Mouse (Mus musculus): ENCODE data around the gene Carm1. TPM values are rescaled to one million over a fixed set of nuclear protein-coding genes. Genes with fewer than 3 reads are reported as not detected.
"Not testable (repeated sequence)": the region's sequence is repeated elsewhere in the genome, so short reads cannot be mapped to it uniquely, and the experiment has no call there.

Gene Carm1
- polyA plus RNA-seq, 1 experiment, result 69.9 TPM

DNA sequence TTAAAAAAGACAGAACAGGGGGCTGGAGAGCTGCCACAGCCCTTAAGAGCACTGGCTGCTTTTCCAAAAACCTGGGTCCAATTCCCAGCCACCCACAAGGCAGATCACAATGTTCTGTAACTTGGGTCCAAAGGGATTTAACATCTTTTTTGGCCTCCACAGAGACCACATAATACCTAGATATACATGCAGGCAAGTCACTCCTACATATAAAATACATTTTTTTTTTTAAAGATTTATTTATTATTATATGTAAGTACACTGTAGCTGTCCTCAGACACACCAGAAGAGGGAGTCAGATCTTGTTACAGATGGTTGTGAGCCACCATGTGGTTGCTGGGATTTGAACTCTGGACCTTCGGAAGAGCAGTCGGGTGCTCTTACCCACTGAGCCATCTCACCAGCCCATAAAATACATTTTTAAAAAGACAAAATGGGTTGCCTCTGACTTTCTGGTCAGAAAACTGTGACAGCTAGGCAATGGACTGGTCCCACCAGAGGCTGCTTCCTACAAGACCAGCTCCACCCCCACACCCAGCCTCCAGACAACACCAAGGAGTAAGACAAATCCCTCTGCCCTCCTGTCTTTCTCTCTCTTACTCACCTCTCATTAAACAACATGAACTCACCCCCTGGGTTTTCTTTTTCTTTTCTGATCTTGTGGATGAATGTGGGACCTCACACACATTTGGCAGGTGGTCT is 19.4 kb upstream of the Carm1 start:
- Histone ChIP-seq H3ac (ENCODE audit: control insufficient read depth, insufficient read length, low read depth) (no peak overlapping the region), H3K27me3 (ENCODE audit: control insufficient read depth, insufficient read depth, insufficient read length) (peaks cover 2% of the 10 kb centered on the region), H3K79me3 (ENCODE audit: low read depth) (no peaks in the 10 kb centered on the region), H3K79me2 (ENCODE audit: control insufficient read depth, insufficient read depth) (no peaks in the 10 kb centered on the region), H3K4me3 (ENCODE audit: insufficient read depth, poor library complexity, severe bottlenecking) (no peak overlapping the region), H3K36me3 (ENCODE audit: control insufficient read depth, insufficient read depth) (no peaks in the 10 kb centered on the region)
- no peak for TF ChIP-seq MAX (IDR thresholded peaks at IDR 0.05)
- no peak for TF ChIP-seq CEBPB (IDR thresholded peaks at IDR 0.05; ENCODE audit: low read depth)
- TF ChIP-seq MYOD1 (IDR thresholded peaks at IDR 0.05; ENCODE audit: control insufficient read depth, insufficient read length, low read depth), result no peak
- TF ChIP-seq CTCF (IDR thresholded peaks at IDR 0.05; ENCODE audit: control insufficient read depth, insufficient read depth, insufficient read length), result no peak
- no peak for TF ChIP-seq USF1 (IDR thresholded peaks at IDR 0.05; ENCODE audit: low read depth)
- no peak for TF ChIP-seq FOSL1 (IDR thresholded peaks at IDR 0.05; ENCODE audit: insufficient read depth, low read length, poor library complexity, severe bottlenecking)
- no peak for TF ChIP-seq MYOG (IDR thresholded peaks at IDR 0.05; ENCODE audit: control insufficient read depth, extremely low read depth, insufficient read length)

DNA sequence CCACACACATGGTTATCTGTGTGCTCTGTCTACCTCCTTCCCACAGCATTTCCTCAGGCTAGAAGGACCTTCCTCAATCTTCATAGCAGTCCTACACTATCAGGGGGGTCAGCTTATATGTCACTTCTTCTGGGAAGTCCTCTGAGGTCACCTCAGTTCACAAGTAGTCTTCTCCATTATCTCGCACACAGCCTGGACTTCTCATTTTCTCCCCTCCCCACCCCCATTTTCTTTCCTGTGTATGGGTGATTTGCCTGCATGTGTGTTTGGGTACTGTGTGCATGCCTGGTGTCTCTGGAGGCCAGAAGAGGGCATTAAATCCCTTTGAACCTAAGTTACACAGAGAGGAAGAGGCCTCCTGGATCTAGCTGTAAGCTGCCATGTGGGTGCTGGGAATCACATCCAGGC is 18.8 kb upstream of the Carm1 start:
- H3K27me3 ChIP-seq (ENCODE audit: control insufficient read depth, insufficient read depth, insufficient read length), result no peaks in the 10 kb centered on the region
- H3ac ChIP-seq (ENCODE audit: control insufficient read depth, insufficient read length, low read depth), result no peak overlapping the region
- TF ChIP-seq CEBPB (IDR thresholded peaks at IDR 0.05; ENCODE audit: low read depth) (no peak), FOSL1 (IDR thresholded peaks at IDR 0.05; ENCODE audit: insufficient read depth, low read length, poor library complexity, severe bottlenecking) (no peak), MYOG (IDR thresholded peaks at IDR 0.05; ENCODE audit: control insufficient read depth, extremely low read depth, insufficient read length) (no peak), USF1 (IDR thresholded peaks at IDR 0.05; ENCODE audit: low read depth) (no peak), CTCF (IDR thresholded peaks at IDR 0.05; ENCODE audit: control insufficient read depth, insufficient read depth, insufficient read length) (no peak), MYOD1 (IDR thresholded peaks at IDR 0.05; ENCODE audit: control insufficient read depth, insufficient read length, low read depth) (no peak), MAX (IDR thresholded peaks at IDR 0.05) (no peak)
- no peaks in the 10 kb centered on the region for H3K79me3 ChIP-seq (ENCODE audit: low read depth)
- no peak overlapping the region for H3K4me3 ChIP-seq (ENCODE audit: insufficient read depth, poor library complexity, severe bottlenecking)
- H3K36me3 ChIP-seq (ENCODE audit: control insufficient read depth, insufficient read depth), result no peaks in the 10 kb centered on the region
- H3K79me2 ChIP-seq (ENCODE audit: control insufficient read depth, insufficient read depth), result no peaks in the 10 kb centered on the region

DNA sequence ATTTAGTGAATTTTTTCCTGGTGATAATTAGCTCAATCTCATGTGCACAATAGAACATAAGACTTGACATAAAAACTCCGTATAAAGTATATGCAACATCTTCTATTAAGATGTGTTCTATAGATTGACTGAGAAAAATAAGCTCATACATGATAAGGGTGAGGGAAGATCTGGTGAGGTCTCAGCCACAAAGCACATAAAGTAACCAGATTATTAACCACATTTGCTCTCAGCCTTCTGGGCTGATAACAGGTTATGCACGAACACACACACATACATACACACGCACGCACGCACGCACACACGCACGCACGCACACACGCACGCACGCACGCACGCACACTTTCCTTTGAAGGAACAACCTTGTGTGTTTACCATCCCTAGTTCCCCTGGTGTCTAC is 10.2 kb upstream of the Carm1 start:
- no peaks in the 10 kb centered on the region for H3K27me3 ChIP-seq (ENCODE audit: control insufficient read depth, insufficient read depth, insufficient read length)
- no peak overlapping the region for H3ac ChIP-seq (ENCODE audit: control insufficient read depth, insufficient read length, low read depth)
- TF ChIP-seq MYOG (IDR thresholded peaks at IDR 0.05; ENCODE audit: control insufficient read depth, extremely low read depth, insufficient read length) (no peak), FOSL1 (IDR thresholded peaks at IDR 0.05; ENCODE audit: insufficient read depth, low read length, poor library complexity, severe bottlenecking) (no peak), CEBPB (IDR thresholded peaks at IDR 0.05; ENCODE audit: low read depth) (no peak), MAX (IDR thresholded peaks at IDR 0.05) (no peak), CTCF (IDR thresholded peaks at IDR 0.05; ENCODE audit: control insufficient read depth, insufficient read depth, insufficient read length) (no peak), MYOD1 (IDR thresholded peaks at IDR 0.05; ENCODE audit: control insufficient read depth, insufficient read length, low read depth) (no peak), USF1 (IDR thresholded peaks at IDR 0.05; ENCODE audit: low read depth) (no peak)
- H3K79me3 ChIP-seq (ENCODE audit: low read depth), result no peaks in the 10 kb centered on the region
- no peaks in the 10 kb centered on the region for H3K36me3 ChIP-seq (ENCODE audit: control insufficient read depth, insufficient read depth)
- no peak overlapping the region for H3K4me3 ChIP-seq (ENCODE audit: insufficient read depth, poor library complexity, severe bottlenecking)
- no peaks in the 10 kb centered on the region for H3K79me2 ChIP-seq (ENCODE audit: control insufficient read depth, insufficient read depth)

DNA sequence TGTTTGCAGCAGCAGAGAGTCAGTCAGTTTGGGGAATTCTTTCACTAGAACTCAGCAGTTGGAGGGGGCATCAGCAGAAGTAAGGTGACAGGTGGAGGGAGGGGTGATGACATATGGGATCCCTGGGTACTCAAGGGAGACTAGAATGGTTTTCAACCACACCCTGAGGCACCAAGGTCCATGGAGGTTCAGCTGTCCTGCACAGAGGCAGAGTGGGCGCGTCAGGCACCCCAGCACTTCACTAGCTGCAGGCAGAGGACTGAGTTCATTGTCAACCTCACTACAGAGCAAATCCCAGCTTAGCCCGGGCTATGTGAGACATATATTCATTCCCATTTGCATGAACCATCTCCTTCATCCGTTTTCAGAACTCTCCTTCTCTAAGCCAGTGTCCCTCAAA is 9.7 kb upstream of the Carm1 start:
- no peak overlapping the region for H3K4me3 ChIP-seq (ENCODE audit: insufficient read depth, poor library complexity, severe bottlenecking)
- TF ChIP-seq MYOG (IDR thresholded peaks at IDR 0.05; ENCODE audit: control insufficient read depth, extremely low read depth, insufficient read length), result no peak
- no peak for TF ChIP-seq CEBPB (IDR thresholded peaks at IDR 0.05; ENCODE audit: low read depth)
- no peak for TF ChIP-seq MAX (IDR thresholded peaks at IDR 0.05)
- no peak for TF ChIP-seq FOSL1 (IDR thresholded peaks at IDR 0.05; ENCODE audit: insufficient read depth, low read length, poor library complexity, severe bottlenecking)
- no peak for TF ChIP-seq CTCF (IDR thresholded peaks at IDR 0.05; ENCODE audit: control insufficient read depth, insufficient read depth, insufficient read length)
- TF ChIP-seq USF1 (IDR thresholded peaks at IDR 0.05; ENCODE audit: low read depth), result no peak
- TF ChIP-seq MYOD1 (IDR thresholded peaks at IDR 0.05; ENCODE audit: control insufficient read depth, insufficient read length, low read depth), result no peak
- no peaks in the 10 kb centered on the region for H3K36me3 ChIP-seq (ENCODE audit: control insufficient read depth, insufficient read depth)
- H3ac ChIP-seq (ENCODE audit: control insufficient read depth, insufficient read length, low read depth), result no peak overlapping the region
- no peaks in the 10 kb centered on the region for H3K27me3 ChIP-seq (ENCODE audit: control insufficient read depth, insufficient read depth, insufficient read length)
- no peaks in the 10 kb centered on the region for H3K79me2 ChIP-seq (ENCODE audit: control insufficient read depth, insufficient read depth)
- H3K79me3 ChIP-seq (ENCODE audit: low read depth), result no peaks in the 10 kb centered on the region

DNA sequence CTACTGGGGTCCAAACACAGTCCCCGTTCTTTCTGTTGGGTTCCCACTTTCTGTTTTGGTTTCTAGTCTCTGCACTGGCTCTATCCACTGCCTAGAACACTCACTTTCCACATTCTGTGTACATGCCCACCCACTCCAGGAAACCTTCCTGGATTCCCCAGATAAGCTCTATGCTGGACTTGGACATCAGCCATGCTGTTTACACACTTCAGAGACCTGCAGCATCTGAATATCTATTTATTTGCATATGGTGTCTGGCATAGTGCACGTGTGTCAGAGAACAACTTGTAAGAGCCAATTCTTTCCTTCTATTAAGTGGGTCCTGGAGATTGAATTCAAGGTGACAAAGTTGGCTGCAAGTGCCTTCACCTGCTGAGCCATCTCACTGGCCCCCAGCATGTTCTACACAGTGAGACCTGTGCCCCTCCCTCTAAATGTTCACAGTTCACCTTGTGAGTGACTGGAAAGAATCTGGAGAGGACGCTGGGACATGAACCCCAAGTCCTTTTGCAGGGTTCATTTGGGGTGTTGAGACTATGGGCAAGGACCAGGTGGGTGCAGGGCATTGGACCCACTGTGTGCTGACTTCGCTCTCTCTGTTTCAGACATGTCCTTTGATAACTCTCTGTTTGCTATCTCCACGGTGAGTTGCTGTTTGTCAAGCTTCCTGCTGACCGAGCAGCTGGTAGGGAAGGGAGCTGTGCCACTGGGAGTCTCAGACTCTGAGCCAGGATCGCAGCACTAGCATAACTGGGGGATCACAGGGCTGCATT is 6.5 kb upstream of the Carm1 start:
- Histone ChIP-seq H3K4me3 (ENCODE audit: insufficient read depth, poor library complexity, severe bottlenecking) (no peak overlapping the region), H3K27me3 (ENCODE audit: control insufficient read depth, insufficient read depth, insufficient read length) (no peaks in the 10 kb centered on the region), H3K79me3 (ENCODE audit: low read depth) (no peaks in the 10 kb centered on the region), H3ac (ENCODE audit: control insufficient read depth, insufficient read length, low read depth) (no peak overlapping the region), H3K36me3 (ENCODE audit: control insufficient read depth, insufficient read depth) (no peaks in the 10 kb centered on the region), H3K79me2 (ENCODE audit: control insufficient read depth, insufficient read depth) (no peaks in the 10 kb centered on the region)
- TF ChIP-seq USF1 (IDR thresholded peaks at IDR 0.05; ENCODE audit: low read depth), result no peak
- no peak for TF ChIP-seq CEBPB (IDR thresholded peaks at IDR 0.05; ENCODE audit: low read depth)
- TF ChIP-seq MAX (IDR thresholded peaks at IDR 0.05), result no peak
- TF ChIP-seq FOSL1 (IDR thresholded peaks at IDR 0.05; ENCODE audit: insufficient read depth, low read length, poor library complexity, severe bottlenecking), result no peak
- TF ChIP-seq MYOD1 (IDR thresholded peaks at IDR 0.05; ENCODE audit: control insufficient read depth, insufficient read length, low read depth), result no peak
- TF ChIP-seq CTCF (IDR thresholded peaks at IDR 0.05; ENCODE audit: control insufficient read depth, insufficient read depth, insufficient read length), result no peak
- no peak for TF ChIP-seq MYOG (IDR thresholded peaks at IDR 0.05; ENCODE audit: control insufficient read depth, extremely low read depth, insufficient read length)

DNA sequence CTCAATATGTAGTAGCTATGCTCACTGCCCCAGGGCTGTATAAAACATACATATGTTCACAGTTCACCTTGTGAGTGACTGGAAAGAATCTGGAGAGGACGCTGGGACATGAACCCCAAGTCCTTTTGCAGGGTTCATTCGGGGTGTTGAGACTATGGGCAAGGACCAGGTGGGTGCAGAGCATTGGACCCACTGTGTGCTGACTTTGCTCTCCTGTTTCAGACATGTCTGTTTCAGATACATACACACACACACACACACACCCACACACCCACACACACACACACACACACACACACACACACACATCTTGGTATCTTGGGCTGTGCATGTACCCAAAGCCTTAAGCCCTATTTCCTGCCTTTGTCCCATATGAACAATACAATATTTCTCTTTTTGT is 4.7 kb upstream of the Carm1 start:
- not testable (repeated sequence) for H3K79me2 ChIP-seq (ENCODE audit: control insufficient read depth, insufficient read depth); H3K4me3 ChIP-seq (ENCODE audit: insufficient read depth, poor library complexity, severe bottlenecking); H3K36me3 ChIP-seq (ENCODE audit: control insufficient read depth, insufficient read depth); H3ac ChIP-seq (ENCODE audit: control insufficient read depth, insufficient read length, low read depth); H3K27me3 ChIP-seq (ENCODE audit: control insufficient read depth, insufficient read depth, insufficient read length); H3K79me3 ChIP-seq (ENCODE audit: low read depth)

Data from C2C12 (cell line).